Mouse (Mus musculus): Measurements from ENCODE around the gene Ptpn14.
"Not testable (repeated sequence)": the region's sequence is repeated elsewhere in the genome, so short reads cannot be mapped to it uniquely, and the experiment has no call there.

Ptpn14 gene

DNA sequence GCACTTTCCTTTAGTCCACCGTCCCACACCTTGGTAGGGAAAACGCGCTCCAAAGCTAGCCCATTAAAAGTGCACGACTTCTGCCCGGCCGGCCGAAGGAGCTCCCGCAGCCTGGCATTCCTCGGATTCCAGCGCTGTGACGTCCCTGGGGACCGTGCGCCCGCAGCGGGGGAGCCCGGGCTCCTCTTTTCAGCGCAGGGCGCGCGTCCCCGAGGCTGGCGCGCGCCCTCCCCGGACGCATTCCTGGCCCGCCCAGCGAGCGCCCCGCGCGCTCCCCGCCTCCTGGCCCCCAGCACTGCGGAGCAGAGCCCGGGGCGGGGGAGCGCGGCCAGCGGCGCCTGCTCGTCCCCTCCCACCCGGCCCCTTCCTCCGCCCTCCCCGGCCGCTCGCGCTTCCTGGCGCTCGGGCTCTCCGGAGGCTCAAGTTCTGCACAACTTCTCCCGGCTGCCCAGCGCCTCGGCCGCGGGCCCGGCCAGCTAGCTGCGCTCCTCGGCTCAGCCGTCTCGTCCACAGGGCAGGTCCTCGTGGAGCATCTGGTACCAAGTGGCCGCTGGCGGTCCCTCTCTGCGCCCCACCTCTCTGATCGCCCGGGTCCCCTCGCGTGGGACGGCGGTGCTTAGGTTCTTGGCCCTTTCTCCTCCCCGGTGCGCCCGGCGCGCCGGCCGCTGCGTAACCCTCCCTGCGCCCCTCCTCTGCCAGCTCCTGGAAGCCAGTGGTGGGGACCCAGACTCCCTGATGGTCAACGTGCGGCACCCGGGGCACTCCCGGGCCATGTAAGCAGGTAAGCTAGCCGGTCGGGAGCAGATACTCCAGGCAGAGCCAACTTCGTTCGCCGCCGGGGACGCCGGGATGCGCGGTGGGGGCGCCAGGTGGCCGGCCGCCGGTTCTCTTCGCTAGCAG lies at the start of gene Ptpn14:
TSS of gene Ptpn14 (plus strand) at position 385 of the 900 bp plus-strand sequence.
- ATAC-seq (ENCODE audit: low TSS enrichment) = peak; percentile 64

DNA sequence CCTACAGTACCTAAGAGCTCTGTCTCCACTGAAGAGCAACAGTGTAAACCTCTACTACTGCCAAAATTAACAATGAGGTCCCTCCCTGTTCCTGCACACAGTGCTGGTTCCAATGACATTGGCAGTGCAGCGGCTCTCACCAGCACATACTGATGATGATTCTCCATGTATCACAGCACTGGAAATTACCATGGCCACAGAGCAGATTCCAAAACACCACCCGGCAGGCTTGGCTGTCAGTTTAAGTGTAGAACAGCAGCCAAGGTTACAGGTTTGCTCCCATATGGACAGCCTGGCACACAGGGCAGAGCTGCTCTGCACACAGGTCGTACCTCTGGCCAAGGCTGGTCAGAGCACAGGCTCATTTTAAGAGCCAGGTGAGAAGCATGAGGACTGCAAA lies 48.5 kb upstream of the Ptpn14 start:
- ATAC-seq (ENCODE audit: low TSS enrichment) = no peak

DNA sequence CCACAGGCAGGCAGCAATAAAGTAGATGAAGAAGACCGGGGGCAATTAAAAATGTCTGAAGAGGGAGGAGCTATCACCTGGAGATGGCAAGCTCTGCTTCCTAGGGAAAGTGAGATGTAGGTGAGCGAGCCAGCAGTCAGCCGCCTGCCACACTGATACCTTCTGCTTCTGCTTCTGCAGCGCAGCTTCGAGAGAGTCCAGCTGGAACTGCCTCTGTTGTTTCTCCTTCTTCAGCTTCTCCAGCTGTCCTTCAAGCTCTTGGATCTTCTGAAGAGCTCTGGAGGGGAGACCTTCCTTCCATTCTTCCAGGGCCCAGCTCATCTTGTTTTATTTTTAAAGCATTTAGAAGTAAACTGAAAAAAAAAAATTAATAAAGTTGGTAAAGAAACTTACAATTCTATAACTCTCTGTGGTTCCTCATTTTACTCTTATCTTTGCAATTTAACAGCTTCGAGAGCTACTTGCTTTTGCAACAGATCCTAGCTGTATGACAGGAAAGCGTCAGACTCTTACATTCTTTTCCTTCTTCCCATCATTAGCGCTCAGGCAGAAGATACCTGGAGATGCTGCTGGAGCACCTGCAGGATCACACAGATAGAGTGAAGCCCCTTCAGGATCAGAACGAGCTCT lies 43.2 kb upstream of the Ptpn14 start:
- ATAC-seq (ENCODE audit: low TSS enrichment) = no peak

DNA sequence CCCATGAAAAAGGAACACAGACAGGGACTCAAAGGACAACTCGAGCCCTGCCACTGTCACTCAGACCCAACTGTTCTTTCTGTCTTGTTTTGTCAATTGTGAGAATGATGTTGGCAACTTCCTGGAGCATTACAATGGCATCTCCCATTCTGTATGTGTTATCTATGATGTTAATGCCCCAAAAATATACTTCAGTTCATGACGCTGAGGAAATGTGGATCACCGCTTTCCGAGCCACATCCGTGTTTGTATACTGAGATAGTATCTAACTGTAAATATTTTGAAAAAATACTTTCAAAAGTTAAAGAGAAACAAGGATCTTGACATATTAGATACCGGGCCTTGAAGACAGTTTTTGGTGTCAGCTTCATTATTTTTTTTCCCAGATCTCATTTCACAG lies 42.0 kb upstream of the Ptpn14 start:
- ATAC-seq (ENCODE audit: low TSS enrichment) = no peak

DNA sequence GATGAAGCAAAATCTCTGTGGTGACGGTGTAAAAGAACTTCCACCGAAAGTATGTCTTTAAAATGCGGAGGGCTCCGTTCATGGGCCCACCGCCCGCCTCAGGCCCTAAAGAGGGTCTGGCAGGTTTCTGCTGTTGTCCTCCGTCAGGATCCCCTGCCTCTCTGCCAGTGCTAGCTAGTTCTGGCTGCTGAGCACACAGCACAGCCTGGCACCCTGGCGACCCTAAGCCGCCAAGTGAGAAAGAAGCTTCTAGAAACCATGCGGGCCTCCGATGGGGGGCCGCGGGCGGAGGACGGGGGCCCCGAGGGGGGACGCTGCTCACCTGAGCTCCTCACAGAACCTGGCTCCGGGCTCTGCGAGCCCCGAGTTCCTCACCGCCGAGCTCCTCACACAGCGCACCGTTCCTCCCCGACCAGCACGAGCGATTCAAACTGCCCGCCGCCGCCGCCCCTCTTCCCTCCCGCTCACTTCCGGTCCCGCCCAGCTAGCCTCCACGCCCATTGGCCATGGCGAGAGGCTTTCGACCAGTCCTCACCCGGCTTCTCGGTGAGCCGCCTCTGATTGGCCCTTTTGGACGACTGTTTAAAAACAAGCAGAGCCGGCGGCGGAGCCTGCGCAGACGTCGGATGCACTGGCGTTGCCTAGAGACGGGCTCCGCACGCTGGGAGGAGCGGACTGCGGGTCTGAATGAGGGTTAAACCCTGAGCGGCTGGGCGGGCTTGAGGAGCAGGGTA lies 40.2 kb upstream of the Ptpn14 start, which contains the start of gene Cenpf:
TSS of gene Cenpf (minus strand) at position 433 of the 734 bp plus-strand sequence.
- peak; percentile 100 for ATAC-seq (ENCODE audit: low TSS enrichment)

DNA sequence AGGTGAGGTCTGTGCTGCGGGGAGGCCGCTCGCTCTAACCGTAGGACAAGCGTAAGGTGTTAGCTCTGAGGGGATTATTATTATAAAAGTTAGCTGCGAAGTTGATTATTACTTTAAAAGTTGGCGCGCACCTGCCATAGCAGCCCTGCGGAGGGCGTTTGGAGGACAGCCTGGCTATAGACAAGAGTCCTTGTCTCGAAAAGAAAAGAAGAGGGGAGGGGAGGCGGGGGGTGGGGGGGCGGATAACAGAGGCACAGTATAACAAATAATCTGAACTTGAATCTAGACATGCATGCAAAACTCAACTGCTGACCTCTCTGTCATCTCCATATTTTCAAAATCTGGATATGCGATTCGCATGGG lies 39.7 kb upstream of the Ptpn14 start:
- ATAC-seq (ENCODE audit: low TSS enrichment) = peak; percentile 25

DNA sequence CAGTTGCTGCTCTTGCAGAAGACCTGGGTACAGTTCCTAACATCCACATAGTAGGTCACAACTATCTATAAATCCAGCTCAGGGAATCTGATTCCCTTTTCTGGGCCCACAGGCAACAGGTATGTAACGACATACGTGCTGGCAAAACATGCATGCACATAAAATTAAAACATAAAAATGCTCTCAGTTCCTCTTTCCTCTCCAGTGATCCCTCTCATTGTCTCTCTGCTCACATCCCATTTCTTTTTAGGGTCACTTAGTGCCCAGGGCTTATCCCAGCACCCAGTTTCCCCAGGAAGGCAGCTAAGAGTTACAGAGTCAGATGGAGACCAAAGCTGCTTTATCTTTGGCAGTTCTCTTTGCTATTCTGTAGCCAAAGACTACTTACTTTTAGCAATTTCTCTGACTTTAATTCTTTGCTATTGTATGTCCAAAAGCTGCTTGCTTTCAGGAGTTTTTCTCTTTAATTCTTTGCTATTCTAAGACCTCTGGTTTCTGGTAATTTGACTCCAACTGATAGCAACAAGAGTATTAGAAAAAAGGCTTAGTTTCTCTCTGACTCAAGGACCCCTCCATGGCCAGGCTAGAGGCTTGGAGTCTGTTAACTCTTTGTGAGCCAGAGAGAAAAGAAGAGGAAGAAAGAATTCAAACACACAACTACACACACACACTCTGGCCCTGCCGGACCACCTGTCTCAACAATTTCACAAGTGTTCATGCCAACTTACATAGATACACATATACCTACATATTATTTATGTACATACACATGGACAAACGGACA lies 38.8 kb upstream of the Ptpn14 start:
- no peak for ATAC-seq (ENCODE audit: low TSS enrichment)

DNA sequence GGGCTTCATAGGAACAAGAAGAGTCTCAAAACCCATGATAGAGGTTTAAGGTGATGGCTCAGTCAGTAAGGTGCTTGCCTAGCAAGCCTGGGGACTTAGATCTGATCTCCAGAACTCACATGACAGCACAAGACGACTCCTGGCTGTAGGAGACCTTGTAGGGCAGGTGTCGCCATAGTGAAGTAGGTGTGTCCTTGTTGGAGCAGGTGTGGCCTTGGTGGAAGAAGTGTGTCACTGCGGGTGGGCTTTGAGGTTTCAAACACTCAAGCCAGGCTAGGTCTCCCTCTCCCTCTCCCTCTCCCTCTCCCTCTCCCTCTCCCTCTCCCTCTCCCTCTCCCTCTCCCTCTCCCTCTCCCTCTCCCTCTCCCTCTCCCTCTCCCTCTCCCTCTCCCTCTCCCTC lies 35.6 kb upstream of the Ptpn14 start:
- ATAC-seq (ENCODE audit: low TSS enrichment) = not testable (repeated sequence)

DNA sequence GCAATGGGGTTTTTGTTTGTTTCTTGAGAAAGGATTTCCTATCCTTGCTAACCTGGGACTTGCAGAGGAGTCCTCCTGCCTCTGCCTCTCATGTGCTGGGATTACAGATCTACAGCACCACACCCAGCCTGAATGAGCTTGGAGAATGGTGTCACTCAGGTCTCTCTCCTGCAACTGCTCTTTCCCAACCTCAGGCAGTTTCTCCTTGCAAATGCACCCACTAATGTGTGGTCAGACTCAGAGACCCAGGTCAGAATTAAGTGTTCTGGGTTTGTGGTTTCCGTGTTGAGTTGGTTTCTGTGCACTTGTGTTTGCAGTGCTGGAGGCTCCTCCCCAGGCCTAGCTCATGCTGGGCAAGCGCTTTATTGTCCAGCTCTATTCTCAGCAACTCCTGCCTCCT lies 33.7 kb upstream of the Ptpn14 start:
- no peak for ATAC-seq (ENCODE audit: low TSS enrichment)

DNA sequence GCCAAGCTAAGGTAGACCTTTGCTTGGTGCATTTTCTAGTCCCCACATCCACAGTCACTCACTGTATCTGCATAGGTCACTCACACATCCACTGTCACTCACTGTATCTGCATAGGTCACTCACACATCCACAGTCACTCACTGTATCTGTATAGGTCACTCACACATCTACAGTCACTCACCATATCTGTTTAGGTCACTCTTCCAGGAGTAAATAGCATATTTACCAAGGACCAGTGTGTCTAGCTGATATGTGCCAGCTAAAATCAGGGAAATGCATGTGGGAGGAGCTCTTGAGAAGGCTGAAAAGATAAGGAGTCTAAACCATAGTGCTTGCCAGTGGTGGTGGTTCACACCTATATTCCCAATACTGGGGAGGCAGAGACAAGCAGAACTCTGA lies 32.7 kb upstream of the Ptpn14 start:
- ATAC-seq (ENCODE audit: low TSS enrichment) = no peak

DNA sequence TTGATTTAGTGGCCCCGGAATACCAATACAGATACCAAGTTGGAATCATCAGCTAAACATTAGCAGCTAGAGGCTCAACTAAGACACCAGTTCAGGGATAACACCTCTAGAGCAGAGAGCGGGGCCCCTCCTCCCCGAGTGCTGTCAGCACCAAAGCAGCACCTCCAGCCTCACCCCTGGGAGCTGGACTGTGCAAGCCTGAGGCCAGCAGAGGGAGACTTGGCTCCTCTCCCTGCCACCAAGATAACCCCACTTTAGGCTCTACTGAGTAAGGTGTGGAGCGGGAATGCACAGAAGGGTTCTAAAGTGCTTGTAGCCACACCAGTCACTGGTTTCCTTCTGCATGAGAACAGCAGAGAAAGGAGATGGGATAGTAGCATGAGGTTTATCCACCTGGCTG lies 29.7 kb upstream of the Ptpn14 start:
- no peak for ATAC-seq (ENCODE audit: low TSS enrichment)

DNA sequence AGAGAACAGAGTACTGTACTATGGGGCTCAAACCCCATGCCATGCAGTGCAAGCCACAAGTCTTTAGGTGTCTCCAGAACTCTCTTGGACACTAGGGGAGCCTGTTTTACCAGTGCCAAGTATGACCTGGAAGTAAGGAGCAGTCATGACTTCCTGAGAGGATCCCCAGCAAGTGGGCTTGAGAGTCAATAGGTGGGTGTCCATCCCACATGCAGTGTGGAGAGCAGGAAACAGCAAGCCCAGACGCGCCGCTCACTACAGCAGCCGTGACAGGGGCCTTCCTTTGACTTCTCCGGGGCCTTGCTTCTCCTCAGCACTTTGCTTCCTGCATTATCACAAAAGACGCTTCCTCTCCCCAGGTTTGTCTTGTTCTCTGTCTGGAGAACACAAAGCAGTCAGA lies 27.9 kb upstream of the Ptpn14 start:
- no peak for ATAC-seq (ENCODE audit: low TSS enrichment)

DNA sequence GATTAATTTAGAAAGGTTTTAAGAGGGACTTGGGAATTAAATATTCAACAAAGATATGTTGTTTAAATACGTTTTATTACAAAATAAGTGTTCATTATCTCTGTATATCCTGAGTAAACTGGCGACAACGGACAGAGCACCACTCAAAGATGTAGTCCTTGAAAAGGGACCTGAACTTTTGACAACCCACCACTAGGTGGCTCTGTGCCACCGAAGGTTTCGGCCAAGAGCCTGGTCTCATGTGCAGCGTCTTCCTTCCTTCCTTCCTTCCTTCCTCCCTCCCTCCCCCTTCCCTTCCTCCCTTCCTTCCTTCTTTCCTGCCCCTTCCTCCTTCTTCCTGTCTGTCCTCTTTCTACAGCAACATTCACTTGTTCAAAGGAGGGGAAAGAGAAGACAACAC lies 27.1 kb upstream of the Ptpn14 start:
- ATAC-seq (ENCODE audit: low TSS enrichment) = peak; percentile 88

DNA sequence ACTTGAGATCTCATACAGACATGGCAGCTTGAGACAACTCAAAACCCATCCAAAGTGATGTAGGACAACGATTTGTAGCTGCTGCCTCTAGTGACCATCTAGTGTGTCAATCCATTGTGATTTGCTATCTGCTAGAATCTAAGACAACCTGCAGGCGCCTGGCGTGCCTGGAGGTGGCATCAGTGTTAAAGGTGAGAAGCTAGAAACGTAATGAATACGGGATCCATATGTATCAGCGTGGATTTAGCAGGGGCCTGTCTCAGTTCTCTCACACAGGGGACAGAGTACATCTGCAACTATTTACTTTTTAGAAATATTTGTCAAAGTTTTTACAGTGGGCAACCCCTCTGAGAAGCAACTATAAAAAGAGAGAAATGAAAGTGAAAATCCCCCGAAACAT lies 24.9 kb upstream of the Ptpn14 start:
- no peak for ATAC-seq (ENCODE audit: low TSS enrichment)

DNA sequence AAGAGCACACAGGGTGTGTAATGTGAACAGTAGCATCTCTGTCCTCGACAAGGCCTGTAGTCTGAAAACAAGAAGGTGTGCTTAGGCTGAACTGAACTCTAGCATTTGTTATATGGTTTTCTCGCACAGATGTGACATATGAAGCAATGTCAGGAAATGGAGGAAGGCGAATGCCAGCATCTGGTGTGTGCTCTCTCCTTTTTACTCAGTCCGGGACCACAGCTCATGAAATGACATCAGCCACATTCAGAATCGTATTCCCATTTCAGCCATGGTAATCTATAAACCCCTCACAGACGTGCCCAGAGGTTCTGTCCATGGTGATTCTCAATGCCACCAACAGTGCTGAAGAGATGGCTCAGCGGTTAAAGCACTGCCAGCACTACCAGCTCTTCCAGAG lies 24.5 kb upstream of the Ptpn14 start:
- ATAC-seq (ENCODE audit: low TSS enrichment) = no peak

DNA sequence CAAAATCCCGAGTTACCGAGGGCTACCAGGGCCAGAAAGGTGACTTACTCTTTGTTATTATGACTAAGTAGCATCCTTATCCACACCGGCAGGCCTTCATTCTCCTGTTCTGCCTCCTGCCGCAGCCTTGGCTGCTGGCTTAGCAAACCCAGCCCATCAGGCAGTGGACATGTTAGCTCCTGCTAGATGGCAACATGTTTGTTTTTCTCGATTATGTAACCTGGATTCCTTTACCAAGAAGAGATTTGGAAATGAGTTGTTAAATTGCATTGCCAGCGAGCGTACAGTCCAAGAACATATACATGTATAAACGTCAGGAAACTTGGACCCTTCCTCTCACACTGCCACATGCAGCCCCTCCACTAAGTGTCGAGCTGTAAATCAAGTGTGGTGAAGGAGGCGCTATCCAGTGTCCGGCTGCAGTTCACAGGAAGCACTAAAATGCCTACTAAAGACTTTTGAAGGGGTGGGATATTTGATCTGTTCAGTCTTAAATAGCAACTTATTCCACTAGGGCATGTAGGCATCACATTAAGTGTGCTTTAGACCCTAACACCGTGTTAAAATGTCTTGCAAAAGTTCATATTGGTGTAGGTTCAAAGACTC lies 21.9 kb upstream of the Ptpn14 start:
- ATAC-seq (ENCODE audit: low TSS enrichment) = no peak

DNA sequence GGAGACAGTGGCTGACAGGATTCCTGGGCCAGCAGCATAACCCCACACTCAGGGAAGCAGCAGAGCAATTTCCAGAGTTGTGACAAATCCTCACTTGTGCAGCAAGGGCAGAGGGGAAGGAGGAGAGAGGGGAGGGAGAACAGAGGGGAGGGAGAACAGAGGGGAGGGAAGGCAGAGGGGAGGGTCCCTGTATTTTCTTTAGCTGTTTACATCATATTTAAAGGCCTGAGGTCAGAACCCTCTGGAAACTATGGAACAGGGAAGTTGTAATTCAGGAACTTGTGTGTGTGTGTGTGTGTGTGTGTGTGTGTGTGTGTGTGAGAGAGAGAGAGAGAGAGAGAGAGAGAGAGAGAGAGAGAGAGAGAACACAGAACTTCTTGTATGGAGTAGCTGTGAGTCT lies 21.1 kb upstream of the Ptpn14 start:
- no peak for ATAC-seq (ENCODE audit: low TSS enrichment)

DNA sequence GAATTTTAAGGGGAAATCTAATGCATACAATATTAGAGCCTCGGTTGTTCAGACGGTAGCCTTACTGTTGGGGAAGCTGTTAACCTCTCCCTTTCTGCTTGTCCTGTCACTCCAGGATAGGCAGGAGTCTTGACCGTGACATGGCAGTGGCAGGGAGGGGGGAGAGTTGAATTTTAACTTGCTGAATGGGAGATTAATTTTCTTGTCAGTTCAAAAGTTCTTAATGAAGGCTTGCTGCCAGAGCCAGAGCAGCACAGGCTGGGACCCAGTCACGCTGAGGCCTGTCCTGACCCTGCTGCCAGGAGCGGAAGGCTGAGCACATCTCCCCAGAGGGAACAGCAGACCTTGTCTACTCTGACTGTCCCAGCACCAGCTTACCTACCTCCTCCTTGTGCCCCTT lies 20.6 kb upstream of the Ptpn14 start:
- no peak for ATAC-seq (ENCODE audit: low TSS enrichment)

DNA sequence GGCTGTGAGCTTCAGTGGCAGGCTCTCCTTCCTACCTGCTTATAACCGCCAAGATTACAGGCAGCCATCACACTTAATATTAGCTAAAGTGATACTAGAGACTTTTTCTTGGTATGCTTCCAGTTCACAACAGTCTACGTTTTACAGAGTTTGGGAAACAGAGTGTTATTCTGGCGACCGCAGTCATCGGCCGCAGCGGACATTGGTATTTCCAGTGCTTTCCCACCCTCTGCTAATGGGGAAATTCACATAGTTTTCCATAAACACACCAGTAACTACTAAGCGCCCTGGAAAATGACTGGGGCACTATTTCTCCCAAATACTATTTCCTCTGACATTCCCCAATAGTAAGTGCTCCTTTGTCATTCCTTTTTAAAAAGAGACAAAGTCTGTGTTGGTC lies 19.1 kb upstream of the Ptpn14 start:
- ATAC-seq (ENCODE audit: low TSS enrichment) = no peak

DNA sequence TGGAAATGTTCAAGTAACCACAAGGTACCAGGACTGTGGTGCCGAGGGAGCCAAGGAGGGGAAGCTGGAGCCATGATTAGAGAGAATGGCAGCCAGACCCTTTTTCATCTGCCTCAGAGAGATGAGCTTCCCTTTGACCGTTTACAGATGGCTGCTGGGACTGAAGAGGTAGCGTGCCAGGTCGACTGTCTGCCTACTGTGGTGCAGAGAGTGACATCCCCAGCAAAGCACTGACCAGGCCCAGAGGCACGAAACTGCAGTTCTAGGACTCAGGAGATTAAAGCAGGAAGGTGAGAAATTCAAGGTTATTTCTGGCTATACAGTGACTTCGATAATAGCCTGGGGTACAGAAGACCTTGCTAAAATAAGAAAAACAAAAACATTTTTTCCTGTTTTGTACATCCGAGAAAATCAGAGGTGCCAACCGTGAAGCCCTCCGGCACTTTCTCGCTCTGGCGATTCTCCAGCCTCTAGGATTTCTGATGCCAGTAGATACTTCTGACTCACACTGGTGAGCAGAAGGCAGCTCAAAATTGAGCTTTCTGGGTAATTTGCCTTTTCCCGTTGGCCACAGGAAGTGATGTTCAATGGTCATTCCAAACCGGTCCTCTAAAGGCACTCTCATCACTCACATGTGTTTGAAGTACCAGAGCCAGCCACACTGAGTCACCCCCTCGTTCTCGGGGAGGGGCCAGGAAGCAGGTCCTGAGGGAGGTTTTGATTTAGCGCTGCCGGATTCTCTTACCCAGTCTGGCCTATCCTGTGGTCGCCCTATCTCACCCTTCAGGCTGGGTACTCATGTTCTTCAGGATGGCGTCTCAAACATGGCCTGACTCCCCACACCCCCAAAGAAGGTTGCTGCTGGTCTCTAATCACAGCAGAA lies 11.9 kb upstream of the Ptpn14 start:
- ATAC-seq (ENCODE audit: low TSS enrichment) = no peak

DNA sequence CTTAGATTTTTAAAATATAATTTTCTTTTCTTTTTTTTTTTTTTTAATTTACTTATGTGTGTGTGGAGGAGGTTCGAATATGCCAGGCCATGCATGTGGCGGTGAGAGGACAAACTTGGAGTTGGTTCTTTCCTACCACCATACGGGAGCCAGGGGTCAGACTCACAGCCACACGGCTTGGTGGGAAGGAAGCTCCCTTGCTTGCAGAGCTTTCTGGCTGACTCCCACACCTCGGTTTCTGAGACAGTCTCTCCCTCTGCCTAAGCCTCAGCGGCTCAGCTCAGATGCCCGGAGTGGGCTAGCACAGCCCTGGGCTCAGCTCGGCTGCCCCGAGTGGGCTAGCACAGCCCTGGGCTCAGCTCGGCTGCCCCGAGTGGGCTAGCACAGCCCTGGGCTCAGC lies 10.5 kb upstream of the Ptpn14 start:
- no peak for ATAC-seq (ENCODE audit: low TSS enrichment)

All from frontal cortex, adult (tissue).